Mouse (Mus musculus): Measurements from ENCODE around the gene Noct.
"Not testable (repeated sequence)": the region's sequence is repeated elsewhere in the genome, so short reads cannot be mapped to it uniquely, and the experiment has no call there.

Gene Noct

GRCm38 (mm10) chr3:51208633-51209032, 15.6 kb upstream of the Noct start:
- no peak for DNase-seq

GRCm38 (mm10) chr3:51209503-51210314, 14.5 kb upstream of the Noct start:
- DNase-seq, result no peak

GRCm38 (mm10) chr3:51210485-51210884, 13.8 kb upstream of the Noct start:
- DNase-seq, result no peak

GRCm38 (mm10) chr3:51213111-51213510, 11.1 kb upstream of the Noct start:
- DNase-seq, result no peak

GRCm38 (mm10) chr3:51215681-51216080, 8.6 kb upstream of the Noct start:
- DNase-seq, result no peak

- DNase-seq, result not testable (repeated sequence)
Measured at GRCm38 (mm10) chr3:51216351-51216750, 7.9 kb upstream of the Noct start.

- DNase-seq, result not testable (repeated sequence)
Measured at GRCm38 (mm10) chr3:51218385-51218784, 5.9 kb upstream of the Noct start.

- DNase-seq, result no peak
Measured at GRCm38 (mm10) chr3:51219213-51219612, 5.0 kb upstream of the Noct start.

GRCm38 (mm10) chr3:51220846-51221245, 3.4 kb upstream of the Noct start:
- DNase-seq, result no peak

GRCm38 (mm10) chr3:51221847-51222246, 2.4 kb upstream of the Noct start:
- DNase-seq, result no peak

GRCm38 (mm10) chr3:51222302-51222701, 1.9 kb upstream of the Noct start:
- no peak for DNase-seq

GRCm38 (mm10) chr3:51222834-51223460, 1.3 kb upstream of the Noct start:
- DNase-seq, result no peak

GRCm38 (mm10) chr3:51223556-51223955, 691 bp upstream of the Noct start:
- no peak for DNase-seq

- DNase-seq, result no peak
Measured at GRCm38 (mm10) chr3:51225226-51225750, 1.0 kb downstream of the Noct start.

GRCm38 (mm10) chr3:51225979-51226378, 1.7 kb downstream of the Noct start:
- DNase-seq, result no peak

GRCm38 (mm10) chr3:51226601-51227000, 2.4 kb downstream of the Noct start:
- no peak for DNase-seq

- DNase-seq, result no peak
Measured at GRCm38 (mm10) chr3:51228038-51228820, 4.0 kb downstream of the Noct start.

GRCm38 (mm10) chr3:51228821-51229205, 4.6 kb downstream of the Noct start:
- DNase-seq, result no peak

GRCm38 (mm10) chr3:51229226-51229625, 5.0 kb downstream of the Noct start:
- DNase-seq, result no peak

- no peak for DNase-seq
Measured at GRCm38 (mm10) chr3:51230146-51230835, 6.0 kb downstream of the Noct start.

GRCm38 (mm10) chr3:51230886-51231285, 6.6 kb downstream of the Noct start:
- DNase-seq, result no peak

- no peak for DNase-seq
Measured at GRCm38 (mm10) chr3:51231499-51231898, 7.3 kb downstream of the Noct start.

Data from cerebellum, adult 8-10 months (tissue).